Mouse (Mus musculus) layer of hippocampus, adult 9-11 months (tissue): Measurements from ENCODE around the gene Xbp1.
"Not testable (repeated sequence)": the region's sequence is repeated elsewhere in the genome, so short reads cannot be mapped to it uniquely, and the experiment has no call there.

Experiments used
- DNase-seq: peaks from one replicate; pipeline ENCODE4 v3.0.0; 2022

The Xbp1 gene

DNA sequence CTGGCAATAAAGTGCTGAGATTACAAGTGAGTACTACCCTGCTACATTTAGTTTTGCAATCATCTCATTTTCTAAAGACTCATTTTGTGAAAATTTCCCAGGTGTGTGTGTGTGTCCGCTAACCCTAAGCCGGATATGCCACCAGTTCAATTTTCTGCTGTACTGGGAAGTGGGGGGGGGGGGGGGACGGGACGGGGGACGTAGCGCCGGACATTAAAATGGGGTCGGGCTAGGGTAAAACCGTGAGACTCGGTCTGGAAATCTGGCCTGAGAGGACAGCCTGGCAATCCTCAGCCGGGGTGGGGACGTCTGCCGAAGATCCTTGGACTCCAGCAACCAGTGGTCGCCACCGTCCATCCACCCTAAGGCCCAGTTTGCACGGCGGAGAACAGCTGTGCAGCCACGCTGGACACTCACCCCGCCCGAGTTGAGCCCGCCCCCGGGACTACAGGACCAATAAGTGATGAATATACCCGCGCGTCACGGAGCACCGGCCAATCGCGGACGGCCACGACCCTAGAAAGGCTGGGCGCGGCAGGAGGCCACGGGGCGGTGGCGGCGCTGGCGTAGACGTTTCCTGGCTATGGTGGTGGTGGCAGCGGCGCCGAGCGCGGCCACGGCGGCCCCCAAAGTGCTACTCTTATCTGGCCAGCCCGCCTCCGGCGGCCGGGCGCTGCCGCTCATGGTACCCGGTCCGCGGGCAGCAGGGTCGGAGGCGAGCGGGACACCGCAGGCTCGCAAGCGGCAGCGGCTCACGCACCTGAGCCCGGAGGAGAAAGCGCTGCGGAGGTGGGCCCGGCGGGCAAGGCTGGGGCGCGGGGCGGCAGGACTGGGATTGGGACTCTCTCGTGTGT, at the start of gene Xbp1:
TSS of gene Xbp1 (plus strand) at position 248 of the 854 bp plus-strand sequence.
- DNase-seq: peak; percentile 97

DNA sequence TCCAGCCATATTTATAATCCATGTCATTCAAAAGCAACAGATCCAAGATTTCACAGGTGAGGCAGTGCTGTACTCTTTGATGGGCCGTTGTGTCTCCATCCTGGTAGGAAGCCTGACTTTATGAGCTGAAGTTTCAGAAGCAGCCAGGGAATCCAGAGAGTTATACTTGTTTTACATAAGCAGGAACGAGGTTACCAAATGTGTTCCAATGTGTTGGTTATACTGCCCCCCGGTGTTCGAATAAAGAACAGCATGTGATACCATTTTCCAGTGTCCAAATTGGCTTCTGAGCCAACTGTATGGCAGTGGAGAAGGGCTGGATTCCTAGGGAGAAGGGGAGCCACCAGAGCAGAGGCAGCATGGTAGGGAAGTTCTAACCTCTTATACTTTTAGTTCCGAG, 46.3 kb upstream of the Xbp1 start:
- DNase-seq: peak; percentile 40

DNA sequence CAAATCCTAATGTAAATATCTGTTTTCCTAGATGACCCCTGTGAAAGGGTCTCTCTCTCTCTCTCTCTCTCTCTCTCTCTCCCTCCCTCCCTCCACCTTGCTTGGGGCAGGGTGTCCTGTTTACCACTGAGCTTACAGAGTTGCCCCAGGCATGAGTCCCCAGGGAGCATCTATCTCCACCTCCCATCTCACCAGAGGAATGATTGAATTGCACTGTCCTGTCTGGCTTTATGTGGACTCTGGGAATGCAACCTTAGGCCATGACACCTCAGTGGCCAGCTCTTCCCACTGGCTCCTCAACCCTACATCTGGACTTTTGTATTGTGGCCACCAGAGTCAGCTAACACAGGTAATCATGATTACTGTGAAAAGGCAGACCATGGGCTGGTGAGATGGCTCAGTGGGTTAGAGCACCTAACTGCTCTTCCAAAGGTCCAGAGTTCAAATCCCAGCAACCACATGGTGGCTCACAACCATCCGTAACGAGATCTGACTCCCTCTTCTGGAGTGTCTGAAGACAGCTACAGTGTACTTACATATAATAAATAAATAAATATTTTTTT, 44.8 kb upstream of the Xbp1 start:
- DNase-seq: not testable (repeated sequence)

DNA sequence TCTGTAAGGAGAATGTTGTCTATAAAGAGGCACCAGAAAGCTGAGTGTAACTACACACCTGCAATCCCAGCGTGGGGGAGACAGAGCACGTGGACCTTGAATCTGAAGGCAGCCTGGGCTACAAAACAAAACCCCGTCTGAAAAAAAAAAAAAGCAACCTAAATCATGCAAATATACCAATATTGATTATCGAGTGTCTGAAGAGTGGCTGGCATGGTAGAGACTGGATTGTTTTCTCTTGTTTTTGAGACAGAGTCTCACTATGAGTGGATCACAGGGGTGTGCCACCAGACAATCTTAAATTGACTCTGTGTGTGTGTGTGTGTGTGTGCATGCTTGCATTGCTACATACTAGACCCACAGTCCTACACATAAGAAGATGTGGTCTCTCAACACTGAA, 43.7 kb upstream of the Xbp1 start:
- no peak for DNase-seq

DNA sequence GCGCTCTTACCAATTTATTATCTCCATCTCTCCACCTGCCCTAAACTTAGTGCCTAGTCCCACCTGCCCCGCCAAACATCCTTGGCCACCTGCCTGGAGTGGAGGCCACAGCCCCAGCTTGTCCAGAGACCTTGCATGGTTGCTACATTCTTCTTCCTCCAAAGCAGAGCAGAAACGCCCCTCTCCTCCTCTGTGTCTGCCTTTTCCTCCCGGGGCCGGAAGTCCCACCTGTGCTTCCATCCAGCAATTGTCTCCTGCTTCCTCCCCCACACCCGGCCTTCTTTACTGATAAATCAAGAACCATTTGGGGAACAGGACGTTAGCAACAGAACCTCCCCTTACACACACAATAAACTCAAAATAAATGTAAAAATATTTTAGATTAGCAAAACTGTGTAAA, 42.3 kb upstream of the Xbp1 start:
- no peak for DNase-seq

DNA sequence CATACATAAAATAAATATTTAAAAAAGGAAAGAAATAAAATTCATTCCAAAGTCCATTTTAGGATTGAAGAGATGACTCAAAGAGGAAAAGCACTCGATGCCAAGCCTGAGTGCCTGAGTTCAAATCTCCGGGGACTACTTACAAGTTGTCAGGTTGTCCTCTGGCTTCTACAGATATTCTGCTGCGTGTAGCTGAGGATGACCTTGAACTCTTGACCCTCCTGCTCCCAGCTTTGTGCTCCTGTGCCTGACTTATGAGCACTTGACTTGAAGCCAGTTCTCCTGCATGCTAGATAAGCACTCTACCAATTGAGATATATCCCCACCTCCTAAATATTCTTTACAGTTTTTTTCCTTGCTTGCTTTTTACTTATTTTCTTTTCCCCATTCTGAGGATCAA, 41.6 kb upstream of the Xbp1 start:
- DNase-seq: no peak

DNA sequence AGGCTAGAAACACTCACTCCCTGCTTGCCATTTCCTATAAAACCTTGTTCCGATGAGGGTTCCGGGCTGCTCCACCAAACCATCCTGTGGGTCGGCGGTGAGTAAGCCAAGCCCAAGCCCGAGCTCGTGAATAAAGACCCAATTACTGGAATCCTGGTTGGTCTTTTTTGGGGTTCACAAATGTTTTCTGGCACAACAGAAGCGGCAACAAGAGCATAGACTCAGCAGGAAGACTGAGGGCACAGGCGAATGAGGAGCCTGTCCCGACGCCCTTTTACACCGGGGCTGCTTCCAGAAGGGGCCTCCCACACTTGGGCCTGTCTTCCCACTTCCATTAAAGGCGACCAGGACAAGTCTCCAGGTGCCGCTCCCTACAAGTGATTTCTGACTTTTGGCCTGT, 37.9 kb upstream of the Xbp1 start:
- no peak for DNase-seq

DNA sequence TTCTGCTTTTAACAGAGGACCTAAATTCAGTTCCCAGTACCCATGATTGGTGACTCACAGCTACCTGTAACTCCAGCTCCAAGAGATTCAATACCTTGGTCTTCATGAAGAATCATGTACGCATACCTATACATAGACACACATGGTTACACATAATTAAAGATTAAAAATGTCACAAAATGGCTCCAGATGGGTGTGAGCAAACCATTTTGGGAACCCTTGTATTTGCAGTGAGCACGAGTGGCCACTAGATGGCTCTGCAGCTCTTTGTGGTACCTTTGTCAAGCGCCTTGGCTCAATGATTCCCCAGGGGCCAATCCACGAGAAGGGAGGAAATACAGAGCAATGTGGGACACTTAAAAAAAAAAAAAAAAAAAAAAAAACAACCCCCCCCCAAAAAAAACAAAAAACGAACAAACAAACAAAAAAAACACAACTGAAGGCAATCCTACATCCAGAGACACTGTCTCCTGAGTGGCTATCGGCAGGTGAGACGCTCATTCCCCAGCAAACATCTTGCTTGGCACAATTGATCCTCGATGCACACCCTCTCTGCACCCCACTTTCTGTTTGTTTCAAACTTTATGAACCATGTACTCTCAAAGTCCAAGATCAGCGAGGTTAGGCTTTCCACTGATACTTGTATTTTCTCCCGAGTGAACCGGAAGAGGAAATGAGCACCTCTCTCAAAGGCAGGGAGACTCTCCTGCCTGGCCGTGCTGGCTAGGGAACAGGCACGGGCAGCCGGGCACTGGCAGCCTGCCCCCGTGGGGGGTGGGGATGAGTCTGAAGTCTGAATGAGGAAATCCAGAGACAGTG, 35.1 kb upstream of the Xbp1 start:
- peak; percentile 78 for DNase-seq

DNA sequence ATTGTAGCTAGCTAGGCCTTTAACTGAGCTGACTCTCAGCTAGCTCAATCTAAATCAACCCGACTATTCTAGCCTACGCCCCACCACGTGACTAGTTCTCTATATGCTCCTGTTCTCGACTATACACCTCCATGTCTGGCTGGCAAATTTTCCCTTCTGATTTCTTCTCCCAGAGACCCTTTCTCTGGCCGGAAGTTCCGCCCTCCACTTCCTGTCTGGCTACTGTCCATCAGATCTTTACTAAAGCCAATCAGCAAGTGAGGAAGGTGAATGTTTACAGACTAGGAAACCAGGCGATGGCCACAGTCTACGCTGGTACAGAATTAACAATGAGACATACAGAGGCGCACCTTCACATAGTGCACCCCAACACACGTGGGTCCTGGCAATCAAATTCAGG, 31.0 kb upstream of the Xbp1 start:
- DNase-seq: not testable (repeated sequence)

DNA sequence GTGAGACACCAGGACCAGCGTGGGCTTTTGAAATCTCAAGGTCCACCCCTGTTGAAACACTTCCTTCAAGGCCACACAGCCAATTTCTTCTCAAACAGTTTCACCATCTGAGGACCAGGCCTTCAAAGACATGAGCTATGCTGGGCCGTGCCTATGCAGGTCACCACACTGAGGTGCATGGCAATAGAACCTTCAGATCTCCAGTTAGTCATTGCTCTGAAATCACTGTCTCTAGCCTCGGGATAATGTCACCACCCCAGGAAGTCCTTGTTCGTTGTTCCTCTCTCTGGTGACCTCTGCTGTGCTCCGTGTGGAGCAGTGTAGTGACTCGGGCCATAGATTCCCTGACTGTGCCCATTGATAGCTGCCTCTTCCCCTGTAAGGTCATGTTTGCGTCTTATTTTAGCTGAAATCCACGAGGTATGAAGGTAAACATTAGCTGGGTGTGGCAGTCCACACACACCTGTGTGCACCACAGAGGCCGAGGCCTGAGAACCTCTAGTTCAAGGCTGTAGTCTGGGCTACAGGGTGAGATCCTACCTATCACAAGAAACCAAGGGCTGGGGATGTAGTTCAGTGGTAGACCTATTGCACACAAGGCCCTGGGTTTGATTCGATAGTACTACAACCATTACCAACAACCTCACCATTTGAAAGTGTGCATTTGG, 29.3 kb upstream of the Xbp1 start:
- no peak for DNase-seq

DNA sequence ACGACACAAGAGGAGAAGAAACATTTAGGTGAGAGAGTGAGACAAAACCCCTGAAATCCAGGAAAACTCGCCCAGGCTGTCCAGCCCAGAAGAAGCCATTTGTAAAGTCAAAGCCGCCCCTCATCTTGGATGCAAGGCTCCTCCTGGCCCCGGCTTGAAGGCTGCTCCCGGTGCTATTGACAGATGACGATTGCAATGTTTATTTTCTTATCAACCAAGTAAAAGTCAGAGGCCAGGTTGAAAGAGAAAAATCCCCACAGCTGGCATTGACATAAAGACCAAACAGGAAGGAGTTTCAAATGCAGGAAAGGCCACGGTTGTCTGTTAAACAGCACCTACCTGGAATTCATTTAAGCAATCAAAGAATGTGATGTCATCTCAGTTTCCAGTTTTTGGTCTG, 28.5 kb upstream of the Xbp1 start:
- no peak for DNase-seq

DNA sequence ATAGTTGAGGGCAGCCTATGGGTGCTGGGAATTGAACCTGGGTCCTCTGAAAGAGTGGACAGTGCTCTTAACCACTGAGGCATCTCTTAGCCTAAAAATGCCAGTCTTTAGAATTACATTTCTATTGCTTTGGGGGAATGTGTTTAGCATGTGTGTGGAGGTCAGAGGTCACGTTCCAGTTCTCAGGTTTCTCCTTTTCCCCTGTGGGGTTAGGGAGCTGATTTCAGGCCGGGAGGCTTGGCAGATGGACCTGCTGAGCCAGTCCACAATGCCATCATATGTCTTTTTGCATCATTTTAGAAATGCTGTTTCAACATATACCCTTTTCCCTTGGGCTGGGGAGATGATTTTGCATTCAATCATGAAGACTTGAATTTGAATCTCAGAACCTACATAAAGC, 26.6 kb upstream of the Xbp1 start:
- no peak for DNase-seq

DNA sequence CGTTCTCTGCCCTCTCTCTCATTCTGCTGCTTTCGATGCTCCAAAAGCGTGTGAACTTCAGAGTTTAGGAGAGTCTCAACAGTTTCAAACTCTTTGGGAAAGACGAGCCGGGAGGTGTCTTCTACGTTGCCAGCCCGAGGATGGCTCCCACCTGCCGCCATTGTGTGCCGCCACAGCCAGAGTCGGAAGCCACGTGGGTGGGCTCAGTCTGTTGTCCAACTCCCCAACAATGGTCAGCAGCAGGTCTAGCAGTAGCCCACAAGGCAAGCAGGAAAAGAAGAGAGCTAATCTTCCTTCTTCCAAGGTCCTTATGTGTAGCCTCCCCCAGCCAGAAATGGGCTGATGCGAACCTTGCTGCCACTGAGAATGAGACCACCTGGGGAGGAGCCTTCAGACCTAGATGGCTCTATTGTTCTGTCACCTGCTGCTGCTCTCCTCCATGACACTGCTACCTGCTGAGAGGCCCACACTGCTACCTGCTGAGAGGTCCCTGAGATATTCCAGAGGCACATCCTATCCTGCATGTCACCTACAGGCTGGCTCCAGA, 25.1 kb upstream of the Xbp1 start:
- no peak for DNase-seq

DNA sequence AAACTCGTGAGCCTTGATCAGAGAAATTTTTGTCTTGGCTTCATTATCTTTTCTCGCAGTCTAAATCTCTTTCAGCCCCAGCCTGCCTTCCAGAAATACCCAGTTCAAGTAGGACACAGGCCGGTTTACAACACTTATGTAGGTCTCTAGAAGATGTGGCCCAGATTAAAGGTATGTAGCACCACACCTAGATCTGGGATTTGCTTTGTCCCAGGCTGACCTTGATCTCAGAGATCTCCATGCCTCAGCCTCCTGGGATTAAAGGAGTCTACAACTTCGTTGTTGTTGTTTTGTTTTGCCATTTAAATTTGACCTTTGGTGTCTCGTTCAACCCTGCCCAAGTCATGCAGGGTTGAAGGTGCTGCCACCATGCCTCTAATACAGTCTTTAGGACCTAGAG, 24.6 kb upstream of the Xbp1 start:
- no peak for DNase-seq

DNA sequence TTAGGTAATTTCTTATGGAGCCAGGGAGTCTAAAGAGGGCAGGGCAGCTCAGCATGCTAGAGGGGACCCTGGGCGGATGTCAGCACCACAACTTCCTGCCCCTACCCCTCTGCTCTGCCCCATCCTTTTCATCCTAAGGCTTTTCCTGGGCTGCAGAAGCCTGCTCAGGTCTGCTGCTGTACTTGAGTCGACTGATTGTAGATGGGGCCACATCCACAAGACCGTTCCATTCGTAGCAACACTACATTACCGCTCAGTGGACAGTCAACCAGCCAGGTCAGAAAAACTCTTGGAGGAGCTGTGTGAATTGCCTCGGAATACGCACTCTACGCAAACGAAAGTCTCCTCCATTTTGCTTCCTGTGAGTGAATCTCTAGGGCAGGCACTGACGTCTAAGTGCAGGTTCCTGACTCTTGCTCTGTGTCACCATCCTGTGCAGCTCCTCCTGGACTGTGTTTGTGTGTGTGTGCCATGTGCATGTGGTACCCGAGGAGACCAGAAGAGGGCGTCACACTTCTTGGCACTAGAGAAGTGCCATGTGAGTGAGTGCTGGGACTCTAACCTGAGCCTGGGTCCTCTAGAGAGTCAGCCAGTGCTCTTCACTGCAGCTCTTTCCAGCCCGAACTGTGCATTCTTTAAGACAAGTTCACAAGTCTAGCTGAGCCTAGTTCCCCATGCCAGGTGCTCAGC, 23.8 kb upstream of the Xbp1 start:
- no peak for DNase-seq

DNA sequence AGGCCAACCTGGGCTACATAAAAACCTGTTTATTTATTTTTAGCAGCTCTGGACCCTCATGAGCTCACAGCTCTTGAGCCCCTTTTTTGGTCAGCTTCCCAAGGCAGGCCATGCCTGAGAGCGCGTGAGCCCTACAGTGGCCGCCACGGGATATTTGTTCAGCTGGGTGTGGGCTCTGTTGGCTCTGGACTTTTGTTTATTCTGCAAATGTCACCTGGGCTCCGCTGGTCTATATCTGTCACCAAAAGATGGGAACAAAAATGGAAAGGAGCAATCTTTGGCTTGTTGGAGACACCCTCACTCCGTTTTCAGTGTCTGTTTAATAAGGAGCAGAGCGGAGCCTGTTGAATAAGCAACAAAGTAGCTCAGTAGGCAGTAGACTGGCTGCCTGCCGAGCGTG, 22.0 kb upstream of the Xbp1 start:
- no peak for DNase-seq

DNA sequence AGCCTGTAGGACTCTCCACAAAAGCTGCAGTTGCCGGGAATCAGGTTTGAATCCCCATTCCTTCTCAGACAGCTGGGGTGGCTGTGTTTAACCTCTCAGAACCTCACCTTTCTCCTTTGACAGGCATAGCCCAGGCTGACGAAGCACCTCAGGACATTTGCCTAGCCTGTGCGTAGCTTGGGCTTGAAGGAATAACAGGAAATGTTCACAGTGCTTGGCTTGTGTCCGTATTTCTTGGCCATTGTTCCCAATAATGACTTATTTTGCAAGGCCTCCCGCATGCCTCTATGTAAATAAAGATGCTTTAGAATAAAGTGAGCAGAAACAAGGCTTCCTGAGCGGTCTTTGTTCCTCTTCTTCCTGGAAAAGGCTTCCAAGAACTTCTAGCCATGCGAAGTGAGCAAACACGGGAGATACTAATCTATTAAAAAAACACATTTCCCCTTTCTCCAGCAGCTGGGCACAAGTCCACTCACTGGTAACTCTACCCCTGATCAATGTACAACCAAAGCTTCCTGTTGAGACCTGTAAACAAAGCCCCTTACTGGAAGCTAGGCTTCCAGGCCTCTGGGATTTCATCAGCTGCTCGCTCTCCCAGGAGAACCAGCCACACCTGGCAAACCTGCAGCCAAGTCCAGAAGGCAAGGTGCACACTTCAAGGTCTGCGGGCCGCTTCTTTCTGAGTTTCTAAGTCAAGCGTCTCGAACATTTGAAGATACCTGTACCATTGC, 21.4 kb upstream of the Xbp1 start:
- no peak for DNase-seq

DNA sequence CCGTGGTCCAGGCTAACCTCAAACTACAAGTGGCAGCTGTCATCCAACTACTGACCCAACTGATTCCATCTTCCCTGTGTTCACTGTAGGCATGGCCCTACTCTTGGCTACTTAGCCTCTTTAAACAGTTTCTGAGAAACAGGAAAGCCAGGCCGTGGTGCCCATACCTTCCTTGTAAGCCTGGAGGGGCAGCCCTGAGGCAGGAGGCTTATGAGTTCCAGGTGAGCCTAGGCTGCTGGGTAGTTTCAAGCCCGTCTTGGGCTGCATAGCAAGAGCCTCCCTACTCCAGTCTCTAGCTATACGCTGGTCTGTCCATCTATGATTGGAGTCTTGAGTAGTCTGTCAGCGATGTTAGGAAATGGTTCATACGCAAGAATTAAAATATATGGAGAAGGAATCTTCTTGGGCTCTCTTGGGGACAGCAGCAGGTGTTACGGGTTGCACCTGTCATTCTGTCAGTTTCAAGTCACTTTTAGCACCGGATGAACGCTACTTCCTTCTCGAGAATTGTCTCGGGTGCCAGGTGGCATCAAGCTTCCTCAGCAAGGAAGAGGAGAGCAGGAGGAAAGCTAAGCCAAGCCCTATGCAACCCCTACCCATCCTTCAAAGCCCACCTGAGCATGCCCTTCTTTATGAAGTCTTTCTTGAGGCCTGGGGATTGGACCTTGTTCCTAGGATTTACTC, 20.4 kb upstream of the Xbp1 start:
- DNase-seq: no peak

DNA sequence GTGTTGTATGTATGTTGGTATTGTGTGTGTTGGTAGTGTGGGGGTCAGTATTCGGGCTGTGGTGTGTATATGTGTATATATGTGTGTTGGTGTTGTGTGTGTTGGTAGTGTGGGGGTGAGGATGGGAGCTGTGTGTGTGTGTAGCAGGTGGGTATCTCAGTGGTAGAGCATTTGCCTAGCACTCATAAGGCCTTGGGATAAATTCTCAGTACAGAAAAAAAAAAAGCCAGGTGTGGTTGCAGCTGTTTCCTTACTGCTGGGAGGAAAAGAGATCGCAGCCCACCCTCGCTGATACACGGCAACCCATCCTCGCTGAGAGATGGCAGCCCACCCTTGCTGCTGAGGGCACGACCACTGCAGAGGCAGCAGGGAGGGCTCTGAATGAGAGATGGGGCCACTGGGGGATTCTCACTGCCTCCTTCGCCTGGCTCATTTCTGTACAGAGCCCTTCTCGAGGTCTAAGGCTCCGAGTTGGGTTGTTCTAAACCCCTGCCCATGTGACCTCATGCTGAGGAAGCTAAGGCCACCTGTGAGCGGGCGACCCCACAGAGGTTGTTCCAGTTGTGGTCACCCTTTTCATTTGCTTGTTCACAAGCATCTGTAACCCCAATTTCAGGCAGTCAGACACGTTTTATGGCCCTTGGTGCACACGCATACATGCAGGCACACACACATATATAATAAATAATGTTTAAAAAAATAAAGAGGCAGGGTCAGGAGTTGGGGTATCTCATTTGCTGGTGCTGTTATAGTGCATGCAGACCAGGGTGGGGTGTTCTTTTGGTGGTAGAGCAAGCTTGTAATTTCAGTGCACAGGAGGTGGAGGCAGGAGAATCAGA, 19.3 kb upstream of the Xbp1 start:
- DNase-seq: no peak
